Mouse (Mus musculus) cortical plate, adult 2 months (tissue): Measurements from ENCODE around the gene Magi3.

Experiments used
- CTCF ChIP-seq: fragments of 200-500 bp; IDR thresholded peaks from 2 replicates; pipeline ENCODE4 v1.5.1; 2011; ENCODE audit warnings: mild to moderate bottlenecking, control low read depth, low read length; ENCODE audit not compliant: insufficient read depth; ENCODE audit errors: extremely low read depth
- POLR2A ChIP-seq: fragments of 200-500 bp; IDR thresholded peaks from 2 replicates; pipeline ENCODE4 v1.6.1; 2011; ENCODE audit warnings: mild to moderate bottlenecking, low read length, control low read depth; ENCODE audit not compliant: insufficient read depth; ENCODE audit errors: extremely low read depth

DNA sequence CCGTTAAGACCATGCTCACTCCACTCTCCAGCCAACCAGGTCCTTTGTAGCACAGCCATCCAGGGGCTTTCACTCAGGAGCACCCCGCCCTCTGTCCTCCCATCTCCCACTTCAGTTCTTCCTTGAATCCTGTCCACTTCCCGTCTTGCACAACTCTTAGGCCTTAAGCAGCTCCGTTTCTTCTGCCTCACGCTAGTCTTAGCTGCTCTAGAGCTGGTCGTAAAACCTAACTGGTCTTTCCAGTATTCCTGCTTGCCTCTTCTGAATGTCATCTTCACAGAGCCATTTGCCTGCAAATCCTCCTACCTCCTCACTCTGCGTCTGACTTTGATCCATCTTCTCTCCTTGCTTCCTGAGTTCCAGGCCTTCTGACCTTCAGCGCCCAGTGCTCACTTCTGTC, 24.2 kb upstream of the Magi3 start:
- TF ChIP-seq CTCF (no peak), POLR2A (no peak)
